Mouse (Mus musculus) brain, embryonic 18.5 days (tissue): ENCODE measurements around the gene Rps6ka5.

Source experiments
- DNase-seq: peaks from one replicate; pipeline ENCODE4 v3.0.0-alpha.2; 2012; ENCODE audit warnings: low read depth, low spot score

Gene Rps6ka5

DNA sequence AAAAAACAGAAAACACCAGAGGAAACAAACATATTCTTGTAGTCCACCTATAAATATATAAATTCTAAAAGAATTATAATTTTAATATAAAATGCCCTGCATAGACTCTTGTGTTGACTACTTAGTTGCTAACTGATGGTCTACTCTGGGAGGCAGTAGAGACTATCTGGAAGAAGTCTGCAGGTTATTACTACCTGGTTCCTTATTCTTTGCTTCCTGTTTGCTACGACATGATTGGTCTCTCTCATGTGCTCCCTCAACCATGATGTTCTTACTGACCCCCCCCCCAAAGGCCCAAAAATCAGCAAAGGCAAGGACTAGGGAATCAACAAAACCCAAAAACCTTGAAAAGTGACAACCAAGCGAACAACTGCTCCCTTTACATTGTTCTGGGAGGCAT, 66.7 kb downstream of the Rps6ka5 start:
- DNase-seq, result no peak

GRCm38 (mm10) chr12:100655972-100656371, 70.8 kb downstream of the Rps6ka5 start:
- no peak for DNase-seq

- no peak for DNase-seq
These were observed 84.8 kb downstream of the Rps6ka5 start for GRCm38 (mm10) chr12:100641936-100642335.

GRCm38 (mm10) chr12:100640726-100641125, 86.1 kb downstream of the Rps6ka5 start:
- no peak for DNase-seq

- peak; percentile 18 for DNase-seq
These were observed 87.1 kb downstream of the Rps6ka5 start for GRCm38 (mm10) chr12:100639680-100640079.

- DNase-seq, result no peak
These were observed 88.9 kb downstream of the Rps6ka5 start for GRCm38 (mm10) chr12:100637886-100638285.

- DNase-seq, result no peak
These were observed 90.0 kb downstream of the Rps6ka5 start for GRCm38 (mm10) chr12:100636733-100637132.

DNA sequence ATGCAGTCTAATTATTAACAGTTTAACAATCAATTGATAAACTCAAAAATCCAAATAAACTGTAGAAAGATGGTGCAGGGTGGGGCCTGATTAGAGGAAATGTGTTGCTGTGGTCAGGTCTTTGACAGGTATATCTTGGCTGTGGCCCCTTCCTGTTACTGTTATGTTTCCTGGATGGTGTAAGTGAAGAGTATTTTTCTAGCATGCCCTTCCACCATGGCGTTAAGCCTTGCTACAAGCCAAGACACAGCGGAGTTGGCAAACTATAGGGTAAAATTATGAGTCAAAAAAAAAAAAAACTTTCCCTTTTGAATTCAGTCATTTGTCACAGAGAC, 90.5 kb downstream of the Rps6ka5 start:
- no peak for DNase-seq

- no peak for DNase-seq
These were observed 91.0 kb downstream of the Rps6ka5 start for GRCm38 (mm10) chr12:100635601-100636298.

- DNase-seq, result no peak
These were observed 93.6 kb downstream of the Rps6ka5 start for GRCm38 (mm10) chr12:100633231-100633630.

DNA sequence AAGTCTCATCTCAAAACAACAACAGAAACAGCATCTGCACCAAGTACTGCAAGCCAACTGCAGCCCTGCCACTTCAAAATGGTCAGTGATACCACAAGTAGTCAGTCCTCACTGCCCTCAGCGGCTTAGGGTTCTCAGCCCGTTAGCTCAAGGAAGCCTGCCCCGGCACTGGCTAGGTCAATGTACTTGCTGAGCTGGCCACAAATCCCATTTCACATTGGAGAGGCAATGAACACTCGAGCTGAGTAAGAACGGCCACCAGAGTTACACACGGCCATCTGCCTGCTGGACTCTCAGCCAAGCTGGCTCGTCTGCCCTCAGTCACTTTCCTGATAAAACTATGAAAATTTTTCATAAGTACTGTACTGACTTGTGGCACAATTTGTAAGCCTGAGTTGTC, 95.5 kb downstream of the Rps6ka5 start:
- DNase-seq, result no peak

DNA sequence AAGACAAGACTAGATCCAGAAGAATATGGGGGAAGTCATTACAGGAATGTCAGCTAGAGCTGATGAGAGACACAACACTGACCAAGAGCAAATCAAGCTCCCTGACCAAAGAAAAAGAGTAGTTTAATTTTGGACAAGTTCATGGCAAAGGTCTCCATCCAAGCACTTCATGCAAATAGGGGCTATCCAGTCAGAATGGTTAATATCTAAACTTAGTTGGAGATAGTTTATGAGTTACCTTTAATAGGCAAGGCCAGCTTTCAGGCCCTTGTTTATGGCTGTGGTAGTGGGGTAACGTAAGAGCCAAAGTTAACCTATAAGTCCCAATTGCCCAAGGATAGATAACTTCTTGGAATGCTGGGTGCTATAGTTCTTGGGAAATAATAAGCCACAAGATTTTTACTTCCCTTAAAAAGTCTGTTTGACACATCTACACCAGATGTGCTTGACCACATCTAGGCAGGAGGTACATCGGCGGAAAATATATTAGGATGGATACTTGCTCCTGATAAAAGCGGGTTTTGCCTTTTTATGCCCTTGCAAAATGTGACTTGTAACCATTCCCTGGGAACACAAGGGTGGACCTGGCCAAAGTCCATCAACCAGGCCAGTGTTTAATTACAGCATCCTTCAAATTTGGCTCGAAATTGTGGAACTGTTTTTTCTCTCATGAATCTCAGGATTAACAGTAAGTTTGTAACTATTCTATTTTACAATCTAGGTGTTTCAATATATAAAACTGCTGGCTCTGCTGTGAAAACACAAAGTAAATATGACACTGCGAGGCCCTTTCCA, 97.5 kb downstream of the Rps6ka5 start:
- no peak for DNase-seq

DNA sequence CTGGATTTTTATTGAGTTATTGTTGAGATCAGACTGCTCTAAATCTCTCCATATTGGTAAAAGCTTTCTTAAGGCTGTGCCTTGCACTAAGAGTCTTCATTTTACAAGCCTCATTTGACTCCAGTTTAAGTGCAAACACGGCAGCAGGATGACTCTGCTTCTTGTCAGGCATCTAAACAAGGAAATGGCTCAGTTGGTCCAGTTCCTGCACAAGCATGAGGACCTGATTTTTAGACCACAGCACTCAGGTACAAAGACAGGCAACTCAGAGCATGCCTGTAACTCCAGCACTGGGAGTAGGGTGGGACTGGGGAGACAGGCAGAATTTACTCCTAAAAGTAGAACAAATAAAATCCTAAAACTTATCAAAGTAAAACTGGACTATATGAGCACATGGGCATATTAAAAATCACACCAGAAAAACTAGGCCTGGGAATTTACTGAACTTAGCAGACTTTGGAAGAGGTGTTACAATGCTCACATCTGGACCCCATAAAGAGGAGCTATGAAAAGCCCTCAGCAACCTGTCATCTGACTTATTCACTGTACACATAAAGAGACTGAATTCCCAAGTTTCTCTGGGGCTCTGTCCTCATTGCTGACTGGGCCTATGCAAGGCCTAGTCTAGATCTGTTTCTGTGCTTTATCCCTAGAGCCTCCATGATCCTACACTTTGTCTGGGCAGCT, 99.6 kb downstream of the Rps6ka5 start:
- DNase-seq, result no peak

GRCm38 (mm10) chr12:100626273-100626990, 100.4 kb downstream of the Rps6ka5 start:
- DNase-seq, result no peak

DNA sequence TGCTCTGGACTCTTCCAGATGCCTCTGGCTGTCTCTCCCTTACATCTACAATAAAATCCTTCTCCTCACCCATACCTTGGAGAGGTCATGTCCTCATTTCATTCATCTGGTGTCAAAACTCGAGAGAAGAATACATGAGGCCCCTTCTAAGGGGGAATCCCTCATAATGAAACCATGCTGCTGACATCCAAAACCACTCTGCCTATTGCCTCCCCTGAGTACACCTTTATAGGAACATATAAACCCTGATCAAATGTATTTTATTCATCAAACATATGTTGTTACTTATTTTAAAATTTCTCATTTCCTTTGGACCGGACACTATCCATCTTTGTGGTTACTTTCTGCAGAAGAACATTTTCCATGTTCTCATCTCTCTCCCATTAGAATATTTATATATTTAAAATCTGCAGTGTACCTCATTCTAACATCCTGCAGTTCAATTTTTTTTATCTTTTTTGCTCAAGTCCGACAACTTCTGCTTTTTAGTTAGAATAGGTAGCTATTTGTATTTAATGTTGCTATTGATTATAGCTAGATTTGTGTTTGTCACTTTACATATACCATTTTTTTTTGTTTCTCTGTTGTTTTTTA, 101.8 kb downstream of the Rps6ka5 start:
- DNase-seq, result no peak

- DNase-seq, result no peak
These were observed 111.5 kb downstream of the Rps6ka5 start for GRCm38 (mm10) chr12:100615251-100615650.

DNA sequence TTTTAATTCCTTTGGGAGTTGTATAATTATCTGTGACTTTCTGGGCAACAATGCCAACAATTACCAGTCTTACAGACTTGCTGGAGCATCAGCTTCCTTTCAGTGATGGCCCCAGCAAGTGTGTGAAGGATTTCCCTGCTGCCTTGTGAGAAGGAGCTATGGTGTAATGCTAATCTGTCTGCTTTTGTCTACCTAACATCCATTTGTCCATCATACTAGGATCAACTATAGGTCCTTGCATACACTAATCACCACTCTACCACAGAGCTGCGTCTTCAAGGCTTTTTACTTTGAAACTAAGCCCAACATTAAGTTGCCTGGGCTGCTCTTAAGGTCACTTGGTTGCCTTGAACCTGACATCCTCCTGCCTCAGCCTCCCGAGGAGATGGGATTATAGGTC, 112.9 kb downstream of the Rps6ka5 start:
- no peak for DNase-seq

DNA sequence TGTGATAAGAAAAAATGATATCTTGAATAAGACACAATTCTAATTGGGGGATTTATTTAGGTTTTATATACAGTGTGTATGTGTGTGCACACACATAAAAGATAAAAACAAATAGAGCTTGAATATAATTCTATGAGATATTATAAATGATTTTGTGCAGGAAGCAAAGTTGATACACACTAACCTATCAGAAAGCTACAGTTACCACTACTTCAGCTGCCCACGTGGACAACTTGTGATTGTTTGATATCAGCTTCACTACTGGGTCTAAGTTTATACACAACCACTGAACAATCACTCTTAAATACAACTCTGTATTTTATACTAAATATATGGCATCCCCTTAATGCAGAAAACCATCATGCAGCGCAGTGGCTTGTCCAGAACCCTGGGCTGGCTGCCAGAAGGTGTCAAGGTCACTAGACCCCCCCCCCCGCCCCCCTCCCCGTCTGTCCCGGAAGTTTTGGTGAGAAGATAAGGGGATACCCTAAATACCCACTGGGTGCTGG, 113.5 kb downstream of the Rps6ka5 start:
- DNase-seq, result no peak

DNA sequence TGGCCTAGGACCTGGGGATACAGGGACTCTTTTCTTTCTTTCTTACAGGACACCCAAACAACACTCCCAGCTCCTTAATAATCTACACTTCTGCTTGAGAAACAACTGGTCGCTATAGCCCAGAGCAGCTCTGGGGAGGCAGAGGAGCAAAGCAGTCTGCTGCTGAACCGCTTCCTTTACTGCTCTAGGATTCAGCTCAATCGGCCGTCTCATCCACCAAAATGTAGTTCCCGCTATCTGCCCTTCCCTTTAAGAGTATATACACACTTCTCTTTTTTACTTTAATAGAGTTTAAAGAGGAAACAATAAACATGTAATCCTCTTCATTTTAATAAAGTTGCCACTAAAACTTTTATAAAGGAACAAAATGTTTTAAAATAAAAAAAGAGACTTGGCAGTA, 117.0 kb downstream of the Rps6ka5 start:
- DNase-seq, result no peak

DNA sequence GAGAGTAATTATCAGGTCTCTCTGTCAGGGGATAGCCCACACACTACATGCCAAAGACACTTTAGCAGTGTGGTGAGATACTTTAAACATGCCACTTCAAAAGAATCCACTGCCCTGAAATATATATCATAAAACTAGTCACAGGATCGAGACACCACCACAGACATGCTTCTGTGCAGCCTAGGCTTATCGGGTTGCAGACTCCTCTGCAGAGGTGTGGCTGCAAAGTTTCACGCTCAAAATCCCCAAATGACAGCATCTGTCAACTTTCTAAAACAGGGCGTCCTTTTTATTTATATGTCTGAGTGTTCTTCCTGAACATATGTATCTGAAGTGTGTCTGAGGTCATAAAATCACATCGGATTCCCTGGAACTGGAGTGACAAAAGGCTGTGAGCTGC, 117.7 kb downstream of the Rps6ka5 start:
- DNase-seq, result no peak

- no peak for DNase-seq
These were observed 120.0 kb downstream of the Rps6ka5 start for GRCm38 (mm10) chr12:100606733-100607132.
